Mouse (Mus musculus) A20 (cell line): ENCODE measurements around the gene Gm49396.

Experiments used
- DNase-seq: peaks from one replicate; pipeline ENCODE4 v3.0.0-alpha.2; 2011; ENCODE audit warnings: low read depth, low spot score

The Gm49396 gene

GRCm38 (mm10) chr7:30563117-30563905, at the start of gene Gm49396, which contains the start of the genes U2af1l4 and Psenen:
Gm49396 (plus strand) TSS chr7:30563344.
U2af1l4 (plus strand) TSS chr7:30563301.
Psenen (minus strand) TSS chr7:30563627.
- peak; percentile 97 for DNase-seq

GRCm38 (mm10) chr7:30515003-30515760, 48.0 kb upstream of the Gm49396 start:
- no peak for DNase-seq

GRCm38 (mm10) chr7:30518325-30518724, 44.8 kb upstream of the Gm49396 start:
- peak; percentile 17 for DNase-seq

- DNase-seq = no peak
Measured at GRCm38 (mm10) chr7:30520396-30520795, 42.7 kb upstream of the Gm49396 start.

GRCm38 (mm10) chr7:30520856-30521255, 42.3 kb upstream of the Gm49396 start:
- no peak for DNase-seq

- no peak for DNase-seq
Measured at GRCm38 (mm10) chr7:30522871-30523270, 40.3 kb upstream of the Gm49396 start.

- DNase-seq = no peak
Measured at GRCm38 (mm10) chr7:30524487-30524886, 38.7 kb upstream of the Gm49396 start.

GRCm38 (mm10) chr7:30525954-30526353, 37.2 kb upstream of the Gm49396 start:
- DNase-seq = no peak

GRCm38 (mm10) chr7:30526399-30526798, 36.7 kb upstream of the Gm49396 start:
- no peak for DNase-seq

- no peak for DNase-seq
Measured at GRCm38 (mm10) chr7:30526981-30527380, 36.2 kb upstream of the Gm49396 start.

GRCm38 (mm10) chr7:30531291-30531815, 31.8 kb upstream of the Gm49396 start:
- no peak for DNase-seq

- no peak for DNase-seq
Measured at GRCm38 (mm10) chr7:30532931-30533330, 30.2 kb upstream of the Gm49396 start.

- no peak for DNase-seq
Measured at GRCm38 (mm10) chr7:30533941-30534632, 29.1 kb upstream of the Gm49396 start.

- DNase-seq = peak; percentile 99
Measured at GRCm38 (mm10) chr7:30534633-30535577, 28.2 kb upstream of the Gm49396 start, which contains the start of gene Arhgap33. Arhgap33 (minus strand) TSS chr7:30535060.

- no peak for DNase-seq
Measured at GRCm38 (mm10) chr7:30540572-30540971, 22.6 kb upstream of the Gm49396 start.

- no peak for DNase-seq
Measured at GRCm38 (mm10) chr7:30544327-30544726, 18.8 kb upstream of the Gm49396 start.

GRCm38 (mm10) chr7:30549880-30550279, 13.3 kb upstream of the Gm49396 start:
- no peak for DNase-seq

- DNase-seq = no peak
Measured at GRCm38 (mm10) chr7:30550603-30551002, 12.5 kb upstream of the Gm49396 start.

GRCm38 (mm10) chr7:30551445-30552101, 11.6 kb upstream of the Gm49396 start:
- no peak for DNase-seq
